Mouse (Mus musculus): ENCODE results near the gene Zfp979. TPM values are rescaled to one million over a fixed set of nuclear protein-coding genes. Genes with fewer than 3 reads are reported as not detected.
"Not testable (repeated sequence)": the region's sequence is repeated elsewhere in the genome, so short reads cannot be mapped to it uniquely, and the experiment has no call there.

Gene Zfp979
- polyA plus RNA-seq, 2 experiments: 1.3 to 2.7 TPM

GRCm38 (mm10) chr4:147586511-147587473 lies 55.5 kb downstream of the Zfp979 start:
- Histone ChIP-seq H3K27ac (no peak overlapping the region), H3K4me3 (ENCODE audit: insufficient read depth in 1 of 2, low read depth in 2 of 2, low read length in 2 of 2) (no peak overlapping the region), H3K36me3 (replicated peaks; ENCODE audit: control insufficient read depth, insufficient read depth, low read depth) (no peaks in the 10 kb centered on the region), H3K9ac (replicated peaks) (no peak overlapping the region), H3K27me3 (ENCODE audit: control insufficient read depth, insufficient read depth, low read length) (no peaks in the 10 kb centered on the region), H3K9me3 (ENCODE audit: control insufficient read depth, low read length) (peaks cover 3% of the 10 kb centered on the region; the same call in 1 of the 2 replicates), H3K4me2 (ENCODE audit: low read depth) (no peak overlapping the region), H3K4me1 (replicated peaks; ENCODE audit: control insufficient read depth in 2 of 2, insufficient read depth in 2 of 2, low read length in 1 of 2) (no peaks in the 10 kb centered on the region)
- TF ChIP-seq EP300 (IDR thresholded peaks at IDR 0.05; ENCODE audit: low read depth) (no peak), CTCF (IDR thresholded peaks at IDR 0.05; ENCODE audit: low read depth) (no peak)
- ATAC-seq (ENCODE audit: insufficient read depth) (no peak), DNase-seq (ENCODE audit: low read depth in 3 of 3, low spot score in 3 of 3) (no peak)
- 45% methylated on average over 1 of the region's 1 CpGs for WGBS (ENCODE audit: insufficient replicate concordance)

- not testable (repeated sequence) for H3K27me3 ChIP-seq (ENCODE audit: control insufficient read depth, insufficient read depth, low read length); H3K4me2 ChIP-seq (ENCODE audit: low read depth); DNase-seq (ENCODE audit: low read depth in 3 of 3, low spot score in 3 of 3); H3K36me3 ChIP-seq (replicated peaks; ENCODE audit: control insufficient read depth, insufficient read depth, low read depth); H3K4me1 ChIP-seq (replicated peaks; ENCODE audit: control insufficient read depth in 2 of 2, insufficient read depth in 2 of 2, low read length in 1 of 2); H3K27ac ChIP-seq; H3K4me3 ChIP-seq (ENCODE audit: insufficient read depth in 1 of 2, low read depth in 2 of 2, low read length in 2 of 2); H3K9ac ChIP-seq (replicated peaks); ATAC-seq (ENCODE audit: insufficient read depth); H3K9me3 ChIP-seq (ENCODE audit: control insufficient read depth, low read length)
- 46% methylated on average over 4 of the region's 4 CpGs for WGBS (ENCODE audit: insufficient replicate concordance)
Measured at GRCm38 (mm10) chr4:147579371-147579770, 62.9 kb downstream of the Zfp979 start.

- ATAC-seq (ENCODE audit: insufficient read depth); DNase-seq (ENCODE audit: low read depth in 3 of 3, low spot score in 3 of 3); H3K9me3 ChIP-seq (ENCODE audit: control insufficient read depth, low read length); H3K9ac ChIP-seq (replicated peaks); H3K27ac ChIP-seq; H3K36me3 ChIP-seq (replicated peaks; ENCODE audit: control insufficient read depth, insufficient read depth, low read depth); H3K4me3 ChIP-seq (ENCODE audit: insufficient read depth in 1 of 2, low read depth in 2 of 2, low read length in 2 of 2); H3K4me1 ChIP-seq (replicated peaks; ENCODE audit: control insufficient read depth in 2 of 2, insufficient read depth in 2 of 2, low read length in 1 of 2); H3K27me3 ChIP-seq (ENCODE audit: control insufficient read depth, insufficient read depth, low read length); H3K4me2 ChIP-seq (ENCODE audit: low read depth): not testable (repeated sequence)
- 57% methylated on average over 8 of the region's 8 CpGs for WGBS (ENCODE audit: insufficient replicate concordance)
Measured at GRCm38 (mm10) chr4:147571156-147571555, 71.2 kb downstream of the Zfp979 start.

- no peaks in the 10 kb centered on the region for H3K36me3 ChIP-seq (replicated peaks; ENCODE audit: control insufficient read depth, insufficient read depth, low read depth)
- TF ChIP-seq CTCF (IDR thresholded peaks at IDR 0.05; ENCODE audit: low read depth): no peak
- no peak for TF ChIP-seq EP300 (IDR thresholded peaks at IDR 0.05; ENCODE audit: low read depth)
- H3K27ac ChIP-seq: no peak overlapping the region
- H3K4me1 ChIP-seq (replicated peaks; ENCODE audit: control insufficient read depth in 2 of 2, insufficient read depth in 2 of 2, low read length in 1 of 2): no peaks in the 10 kb centered on the region
- ATAC-seq (ENCODE audit: insufficient read depth) (no peak), DNase-seq (ENCODE audit: low read depth in 3 of 3, low spot score in 3 of 3) (no peak)
- no peak overlapping the region for H3K4me3 ChIP-seq (ENCODE audit: insufficient read depth in 1 of 2, low read depth in 2 of 2, low read length in 2 of 2)
- WGBS (ENCODE audit: insufficient replicate concordance): 48% methylated on average over 6 of the region's 6 CpGs
- no peak overlapping the region for H3K4me2 ChIP-seq (ENCODE audit: low read depth)
- H3K9me3 ChIP-seq (ENCODE audit: control insufficient read depth, low read length): no peaks in the 10 kb centered on the region; the same call in 1 of the 2 replicates
- H3K9ac ChIP-seq (replicated peaks): no peak overlapping the region
- H3K27me3 ChIP-seq (ENCODE audit: control insufficient read depth, insufficient read depth, low read length): no peaks in the 10 kb centered on the region
Measured at GRCm38 (mm10) chr4:147565426-147566220, 76.7 kb downstream of the Zfp979 start.

Other genes with a start within 250 kb of the Zfp979 start
- gene Zfp982, start 150.1 kb downstream of the Zfp979 start, polyA plus RNA-seq (2012; rRNA removed): 0.54 and 1.3 TPM in 2 replicates
- 1.6 and 2.0 TPM in 2 replicates for gene Zfp982, start 150.1 kb downstream of the Zfp979 start, polyA plus RNA-seq (2014; fragmentation: Nextera tagmentation; extraction: Ambion mirVana)
- 0.03 and 0.16 TPM in 2 replicates for gene Gm16503, start 102.3 kb downstream of the Zfp979 start, polyA plus RNA-seq (2012; rRNA removed)
- 0.04 TPM in 1 of 2 replicates, not detected in the other for gene Gm16503, start 102.3 kb downstream of the Zfp979 start, polyA plus RNA-seq (2014; fragmentation: Nextera tagmentation; extraction: Ambion mirVana)
- gene Zfp985, start 89.2 kb downstream of the Zfp979 start, polyA plus RNA-seq (2012; rRNA removed): 0.03 and 0.04 TPM in 2 replicates
- 0.08 and 0.14 TPM in 2 replicates for gene Zfp985, start 89.2 kb downstream of the Zfp979 start, polyA plus RNA-seq (2014; fragmentation: Nextera tagmentation; extraction: Ambion mirVana)
- gene Zfp534, start 60.0 kb upstream of the Zfp979 start, polyA plus RNA-seq (2012; rRNA removed): not detected in 2 replicates
- not detected in 2 replicates for gene Zfp534, start 60.0 kb upstream of the Zfp979 start, polyA plus RNA-seq (2014; fragmentation: Nextera tagmentation; extraction: Ambion mirVana)
- 1.8 and 3.1 TPM in 2 replicates for gene Zfp984, start 167.3 kb upstream of the Zfp979 start, polyA plus RNA-seq (2012; rRNA removed)
- gene Zfp984, start 167.3 kb upstream of the Zfp979 start, polyA plus RNA-seq (2014; fragmentation: Nextera tagmentation; extraction: Ambion mirVana): 7.1 and 7.8 TPM in 2 replicates
- gene Zfp933, start 205.9 kb upstream of the Zfp979 start, polyA plus RNA-seq (2012; rRNA removed): 0.73 and 1.0 TPM in 2 replicates
- gene Zfp933, start 205.9 kb upstream of the Zfp979 start, polyA plus RNA-seq (2014; fragmentation: Nextera tagmentation; extraction: Ambion mirVana): 1.2 and 1.8 TPM in 2 replicates
- 33.8 and 36.0 TPM in 2 replicates for gene Miip, start 226.3 kb upstream of the Zfp979 start, polyA plus RNA-seq (2012; rRNA removed)
- gene Miip, start 226.3 kb upstream of the Zfp979 start, polyA plus RNA-seq (2014; fragmentation: Nextera tagmentation; extraction: Ambion mirVana): 18.5 and 21.8 TPM in 2 replicates
- gene Fv1, start 226.5 kb upstream of the Zfp979 start, polyA plus RNA-seq (2012; rRNA removed): 1.6 and 2.2 TPM in 2 replicates
- 1.5 and 1.6 TPM in 2 replicates for gene Fv1, start 226.5 kb upstream of the Zfp979 start, polyA plus RNA-seq (2014; fragmentation: Nextera tagmentation; extraction: Ambion mirVana)